Mouse (Mus musculus) c-Kit-negative CD71-positive TER-119-positive erythroid progenitor cells, embryonic 14.5 days (primary cell): Measurements from ENCODE around the gene Cnfn.

Source experiments
- DNase-seq: peaks from one replicate; pipeline ENCODE4 v3.0.0-alpha.2; 2013; ENCODE audit warnings: low read depth, low spot score

Cnfn gene

GRCm38 (mm10) chr7:25390054-25390770 is 20.7 kb upstream of the Cnfn start:
- DNase-seq = peak; percentile 37

DNA sequence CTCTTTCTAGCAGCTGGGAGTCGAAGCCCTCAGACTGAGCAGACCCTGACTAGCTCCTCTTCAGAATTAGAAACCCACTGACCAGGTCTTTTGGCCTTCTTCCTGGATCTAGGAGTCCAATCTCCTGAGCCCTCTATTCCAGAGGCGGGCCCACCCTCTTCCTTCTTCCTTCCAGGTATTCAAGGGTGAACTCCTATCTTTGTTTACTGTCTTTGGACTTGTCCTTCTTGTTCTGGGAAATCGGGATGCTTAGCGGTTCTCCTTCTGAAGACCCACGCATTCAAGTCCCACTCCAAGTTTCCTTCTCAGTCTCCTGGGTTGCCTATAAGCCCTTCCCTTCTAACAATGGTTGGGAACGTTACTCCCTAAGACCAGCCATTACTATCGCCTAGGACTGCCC is 19.4 kb upstream of the Cnfn start:
- no peak for DNase-seq

GRCm38 (mm10) chr7:25387811-25388440 is 18.4 kb upstream of the Cnfn start:
- DNase-seq = no peak

DNA sequence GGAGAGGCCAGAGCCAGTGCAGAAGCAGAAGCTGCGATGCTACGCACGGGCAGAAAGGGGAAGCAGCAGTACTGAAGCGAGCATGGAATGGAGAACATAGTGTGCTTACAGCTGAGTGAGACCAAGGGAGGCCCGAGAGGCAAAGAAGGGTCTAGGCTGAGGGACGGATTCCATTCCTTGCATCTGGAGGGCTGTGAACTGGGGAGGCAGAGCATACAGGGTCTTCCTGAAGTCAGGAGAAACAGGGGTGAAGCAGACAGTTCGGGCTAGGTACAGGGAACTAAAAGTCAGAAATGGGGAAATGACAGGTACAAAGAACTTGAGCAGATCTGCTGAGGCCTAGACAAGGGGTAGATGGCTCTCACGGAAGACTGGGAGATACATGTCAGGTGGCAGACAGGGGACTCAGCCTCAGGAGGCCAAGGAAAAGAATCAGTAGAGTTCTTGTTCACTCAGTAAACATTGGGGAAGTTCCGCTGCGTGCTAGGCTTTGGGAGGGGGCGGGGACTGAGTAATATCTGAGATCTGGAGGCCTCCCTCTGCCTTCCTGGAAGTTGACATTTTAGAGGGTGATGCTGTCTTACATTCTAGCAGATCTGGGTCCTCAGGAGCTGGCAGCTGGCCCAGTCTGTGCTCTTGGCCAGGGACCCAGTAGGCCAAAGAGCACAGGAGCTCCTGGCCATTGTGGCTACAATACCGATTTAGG is 16.5 kb upstream of the Cnfn start:
- no peak for DNase-seq

DNA sequence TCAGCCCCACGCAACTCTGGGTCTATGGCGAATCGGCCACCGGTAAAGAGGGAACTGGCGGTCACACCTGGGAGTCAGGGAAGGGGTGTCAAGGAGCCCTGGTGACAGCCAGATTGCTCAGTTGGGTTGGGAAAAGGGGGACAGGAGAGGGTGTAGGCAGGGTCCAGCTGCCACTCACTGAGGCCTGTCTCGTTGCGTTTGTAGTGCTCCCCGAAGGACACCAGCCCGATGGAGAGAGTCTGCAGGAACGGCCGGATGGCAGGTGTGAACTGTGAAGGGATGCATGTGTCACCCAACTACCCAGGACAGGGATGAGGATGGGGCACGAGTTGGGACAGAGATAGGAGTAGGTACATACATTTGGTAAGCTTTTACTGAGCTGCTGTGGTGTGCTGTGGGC is 15.7 kb upstream of the Cnfn start:
- DNase-seq = no peak

DNA sequence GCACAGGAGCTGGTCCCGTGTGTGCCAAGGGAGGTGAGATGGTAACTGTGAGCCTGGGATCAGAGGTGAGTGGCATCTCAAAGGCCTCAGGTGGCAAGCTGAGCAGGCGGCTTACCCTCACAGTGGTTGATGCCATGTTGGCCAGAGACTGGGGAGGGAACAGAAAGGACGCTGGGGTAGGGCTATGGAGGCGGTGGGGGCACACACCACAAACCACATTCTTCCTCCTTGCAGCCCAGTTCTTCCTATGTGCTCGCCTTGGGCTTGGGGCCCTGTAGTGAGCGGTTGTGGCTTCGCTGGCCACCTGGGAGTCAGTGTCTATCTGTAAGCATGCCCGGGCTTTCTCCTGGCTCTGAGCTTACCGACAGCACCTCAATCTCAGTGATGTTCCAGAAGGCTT is 15.3 kb upstream of the Cnfn start:
- DNase-seq = no peak

DNA sequence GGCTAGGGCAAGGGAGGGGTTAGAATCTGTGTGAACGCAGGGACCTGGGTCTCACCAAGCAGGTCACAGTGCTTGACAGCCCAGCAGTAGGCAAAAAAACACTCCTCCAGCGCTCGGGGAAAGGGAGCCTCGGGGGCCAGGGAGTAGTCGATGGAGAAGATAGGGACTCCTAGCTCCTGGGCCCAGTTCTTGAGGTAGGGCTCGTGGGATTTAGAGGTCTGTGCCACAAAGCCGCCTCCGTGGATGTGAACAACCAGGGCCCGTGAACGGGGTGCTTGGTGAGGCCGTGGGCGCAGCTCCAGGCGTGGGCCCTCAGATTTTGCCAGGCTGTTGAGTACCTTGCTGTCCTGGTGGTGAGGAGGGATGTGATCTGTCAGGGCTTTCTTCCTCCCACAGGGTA is 14.8 kb upstream of the Cnfn start:
- DNase-seq = no peak

DNA sequence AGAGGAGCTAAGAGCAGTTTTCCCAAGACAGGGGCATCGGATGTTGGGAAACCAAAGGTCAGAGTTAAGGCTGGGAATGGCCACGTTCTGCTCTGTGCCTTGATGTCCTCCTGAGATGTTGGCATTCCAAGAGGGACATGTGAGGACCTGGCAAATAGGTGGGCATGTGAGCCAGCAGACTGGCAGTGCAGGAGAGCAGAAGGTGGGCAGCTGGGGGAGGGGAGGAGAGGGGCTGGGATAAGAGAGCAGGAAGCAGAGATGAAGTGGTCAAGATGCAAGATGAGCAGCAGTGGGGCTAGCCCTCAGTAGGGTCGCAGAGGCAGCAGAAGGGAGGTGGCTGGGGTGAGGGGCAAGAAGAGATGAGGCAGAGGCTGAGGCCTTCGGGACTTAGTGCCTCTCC is 14.4 kb upstream of the Cnfn start:
- no peak for DNase-seq

GRCm38 (mm10) chr7:25383385-25383784 is 13.9 kb upstream of the Cnfn start:
- no peak for DNase-seq

- DNase-seq = no peak
Measured at GRCm38 (mm10) chr7:25382541-25382940, 13.0 kb upstream of the Cnfn start.

DNA sequence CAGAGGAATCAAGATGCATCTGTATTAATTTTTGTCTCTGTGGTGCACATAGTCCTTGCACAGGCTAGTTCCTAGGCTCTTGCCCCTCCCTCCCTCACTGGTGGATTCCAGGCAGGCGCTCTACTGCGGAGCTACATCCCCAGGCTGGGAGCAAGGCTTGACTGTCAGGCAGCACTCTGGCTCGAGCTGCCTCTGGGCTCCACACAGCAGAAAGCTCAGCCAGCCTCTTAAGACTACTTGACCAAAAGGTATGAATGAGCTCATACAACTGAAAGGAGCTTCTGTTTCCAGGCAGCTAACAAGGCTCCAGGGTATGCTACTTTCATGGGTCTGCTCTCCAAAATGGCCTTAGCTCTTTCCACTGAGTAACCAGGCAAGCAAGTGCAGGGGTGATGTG is 11.8 kb upstream of the Cnfn start:
- no peak for DNase-seq

DNA sequence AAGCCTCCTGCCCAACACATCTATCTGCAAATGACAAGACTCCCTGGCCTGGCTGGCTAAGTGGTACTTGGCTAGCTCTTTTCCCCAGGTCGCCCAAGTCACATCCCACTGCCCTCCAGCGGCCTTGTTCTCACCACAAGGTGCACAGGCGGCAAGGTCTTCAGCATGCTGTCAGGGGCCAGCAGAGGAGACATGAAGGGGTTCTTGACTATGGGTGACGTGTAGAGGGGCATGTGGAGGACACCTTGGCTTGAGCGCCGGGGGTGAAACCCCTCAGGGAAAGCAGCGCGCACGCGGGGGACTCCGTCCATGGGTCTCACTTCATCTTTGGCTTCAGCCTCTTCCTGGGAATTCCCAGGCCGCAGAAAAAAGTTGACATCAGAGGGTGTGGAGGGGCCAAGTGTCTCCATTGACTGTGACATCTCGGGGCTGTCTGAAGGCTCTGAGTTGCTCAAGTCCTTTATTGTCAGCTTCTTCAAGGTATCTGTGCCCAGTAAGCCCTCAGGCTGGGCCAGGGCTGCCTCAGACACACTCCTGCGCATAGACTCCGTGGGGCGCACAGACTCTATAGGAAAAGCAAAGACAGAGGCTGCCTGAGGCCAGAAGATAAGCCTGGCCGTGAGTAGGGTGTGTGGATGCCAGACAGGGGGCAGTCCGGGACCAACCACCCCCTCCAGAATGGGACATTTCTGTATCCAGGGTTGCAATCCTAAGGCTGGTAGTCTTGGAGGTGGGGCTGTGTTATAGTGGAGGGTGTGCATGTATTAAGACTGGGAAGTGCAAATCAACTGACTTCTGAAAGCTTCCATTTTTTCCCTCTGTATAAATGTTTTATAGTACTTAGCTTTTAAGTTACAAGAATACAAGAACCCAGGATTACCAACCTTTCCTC is 11.1 kb upstream of the Cnfn start:
- DNase-seq = no peak

DNA sequence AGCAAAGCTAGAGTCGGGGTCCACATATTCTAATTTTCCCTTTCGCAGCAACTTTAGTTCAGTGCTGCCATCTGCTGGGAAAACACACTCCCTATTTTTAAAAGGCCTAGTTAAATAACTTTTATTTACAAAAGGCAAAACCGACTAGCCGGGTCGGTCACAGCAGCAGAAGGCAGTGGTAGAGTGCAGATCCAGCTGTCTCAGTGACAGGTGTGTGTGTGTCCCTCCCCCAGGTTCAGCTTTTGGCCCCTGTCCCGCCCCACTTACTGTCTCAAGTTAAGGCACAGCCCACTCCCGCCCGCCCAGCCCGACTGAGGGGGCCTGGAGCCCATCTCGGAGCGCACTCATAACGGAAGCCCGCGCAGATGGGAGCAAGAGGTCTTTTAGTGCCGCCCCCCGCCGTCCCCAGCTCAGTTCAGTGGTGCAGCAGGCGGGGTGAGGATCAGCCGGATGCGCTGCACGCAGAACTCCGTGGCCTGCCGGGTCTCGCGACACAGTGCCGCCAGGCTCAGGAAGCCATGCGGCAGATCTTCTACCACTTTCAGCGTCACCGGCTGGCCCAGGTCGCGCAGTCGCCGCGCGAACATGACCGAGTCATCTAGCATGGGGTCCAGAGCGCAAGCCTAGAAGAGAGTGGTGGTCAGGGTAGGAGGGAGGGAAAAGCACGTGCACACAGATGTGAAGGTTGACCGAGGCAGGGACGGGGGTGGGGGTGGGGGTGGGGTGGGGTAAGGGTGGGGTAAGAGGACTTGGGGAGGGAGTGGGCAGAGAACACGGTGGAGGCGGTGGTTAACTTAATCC is 10.2 kb upstream of the Cnfn start:
- no peak for DNase-seq

DNA sequence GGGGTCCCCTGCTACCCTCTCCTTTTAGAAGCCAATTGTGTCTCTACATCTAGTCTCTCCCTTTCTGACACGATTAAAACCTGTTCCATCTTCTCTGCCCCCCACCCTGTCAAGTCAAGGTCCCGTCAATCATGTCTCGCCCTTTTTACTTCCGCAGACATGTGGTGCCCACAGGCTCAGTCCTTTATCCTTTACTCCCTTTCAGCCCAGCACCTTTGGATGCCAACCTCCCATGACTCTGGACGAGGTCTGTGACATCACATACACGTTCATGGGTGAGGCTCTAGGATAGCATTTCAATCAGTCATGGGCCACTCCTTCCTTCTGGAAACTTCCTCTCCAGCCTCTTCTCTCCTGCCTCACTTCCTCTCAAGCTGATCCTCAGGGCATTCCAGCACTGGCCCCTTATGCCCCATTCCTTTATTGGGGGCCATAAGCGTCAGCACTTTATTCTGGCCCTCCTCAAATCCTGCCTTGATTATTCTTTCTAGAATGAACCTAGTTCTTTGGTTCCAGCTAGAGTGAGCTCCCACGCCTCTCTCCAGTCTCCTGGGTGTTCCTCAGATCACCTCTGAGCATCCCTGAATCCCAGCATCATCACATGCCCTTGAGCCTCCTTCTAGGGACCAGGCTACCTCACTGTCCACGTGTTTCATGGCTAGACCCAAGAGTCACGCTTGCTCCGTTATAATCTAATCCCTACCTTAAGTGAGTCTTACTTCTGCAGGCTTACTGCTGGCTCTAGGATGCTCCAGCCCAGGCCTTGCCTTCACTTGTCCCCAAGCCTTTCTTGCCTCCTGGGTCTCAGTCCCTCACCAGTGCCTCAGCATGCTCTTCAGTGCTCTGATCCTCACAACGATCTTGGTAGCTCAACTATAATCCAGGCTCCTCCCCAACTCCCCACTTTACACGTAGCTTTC is 8.9 kb upstream of the Cnfn start:
- no peak for DNase-seq

DNA sequence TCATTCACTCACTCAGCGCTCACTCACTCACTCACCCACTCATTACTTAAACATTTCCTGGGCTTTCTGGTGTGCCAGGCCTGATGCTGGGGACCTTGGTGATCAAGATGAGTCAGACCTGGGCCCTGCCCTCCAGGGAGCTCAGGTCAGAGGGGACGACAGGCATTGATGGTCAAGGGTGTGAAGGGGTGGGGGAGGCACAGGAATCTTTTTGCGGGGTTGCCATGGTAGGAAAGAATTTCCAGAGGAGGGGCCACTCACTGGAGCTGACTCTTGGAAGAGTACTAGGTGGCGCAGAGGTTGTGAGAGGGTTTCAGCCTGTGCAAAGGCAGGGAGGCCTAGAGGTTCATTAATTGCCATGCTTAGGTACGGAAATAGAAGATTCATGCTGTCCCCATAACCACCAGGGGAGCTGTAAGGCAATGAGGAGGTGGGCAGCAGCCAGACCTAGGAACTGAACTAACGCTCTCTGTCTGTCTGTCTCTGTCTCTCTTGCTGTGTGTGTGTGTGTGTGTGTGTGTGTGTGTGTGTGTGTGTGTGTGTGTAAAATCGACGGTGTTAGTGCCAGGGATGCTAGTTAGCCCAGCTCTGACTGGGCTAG is 7.7 kb upstream of the Cnfn start:
- no peak for DNase-seq

DNA sequence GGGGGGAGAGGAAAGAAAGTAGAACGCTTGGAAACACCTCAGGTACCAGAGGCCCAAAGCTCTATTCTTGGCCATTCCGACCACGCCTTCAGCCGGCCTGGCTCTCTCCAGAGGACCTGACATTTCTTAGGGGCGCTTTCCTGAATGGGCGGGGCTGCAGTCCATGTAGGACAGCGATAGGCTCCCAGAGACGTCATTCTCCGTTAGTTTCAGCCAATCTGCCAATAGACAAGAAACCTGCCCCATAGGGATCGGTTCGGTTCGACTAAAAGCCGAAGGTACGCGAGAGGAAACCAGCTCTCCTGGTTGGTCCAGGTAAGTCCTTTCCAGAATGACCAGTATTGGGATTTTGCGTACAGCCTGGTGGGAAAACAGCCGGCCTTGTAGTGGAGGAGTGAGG is 7.0 kb upstream of the Cnfn start:
- peak; percentile 28 for DNase-seq

DNA sequence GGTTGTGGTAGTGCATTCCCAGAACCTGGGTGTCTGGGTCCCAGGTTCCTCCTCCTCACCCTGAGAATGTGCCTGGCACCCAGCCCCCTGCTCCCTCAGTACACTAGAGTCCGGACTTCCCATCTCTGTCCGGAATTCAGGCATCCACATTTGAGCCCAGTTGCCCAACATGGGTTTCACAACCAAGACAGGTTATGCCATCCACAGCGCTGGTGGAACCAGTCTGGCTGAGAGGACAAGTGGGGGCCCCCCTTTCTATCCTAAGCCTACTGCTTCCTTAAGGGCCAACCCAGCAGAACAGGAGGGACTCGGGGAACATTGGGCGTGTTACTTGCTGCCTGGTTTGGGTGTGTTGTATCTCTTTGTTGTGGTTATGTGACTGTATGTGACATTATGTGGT is 2.9 kb upstream of the Cnfn start:
- DNase-seq = no peak

GRCm38 (mm10) chr7:25368333-25368732 is 1.2 kb downstream of the Cnfn start:
- no peak for DNase-seq

DNA sequence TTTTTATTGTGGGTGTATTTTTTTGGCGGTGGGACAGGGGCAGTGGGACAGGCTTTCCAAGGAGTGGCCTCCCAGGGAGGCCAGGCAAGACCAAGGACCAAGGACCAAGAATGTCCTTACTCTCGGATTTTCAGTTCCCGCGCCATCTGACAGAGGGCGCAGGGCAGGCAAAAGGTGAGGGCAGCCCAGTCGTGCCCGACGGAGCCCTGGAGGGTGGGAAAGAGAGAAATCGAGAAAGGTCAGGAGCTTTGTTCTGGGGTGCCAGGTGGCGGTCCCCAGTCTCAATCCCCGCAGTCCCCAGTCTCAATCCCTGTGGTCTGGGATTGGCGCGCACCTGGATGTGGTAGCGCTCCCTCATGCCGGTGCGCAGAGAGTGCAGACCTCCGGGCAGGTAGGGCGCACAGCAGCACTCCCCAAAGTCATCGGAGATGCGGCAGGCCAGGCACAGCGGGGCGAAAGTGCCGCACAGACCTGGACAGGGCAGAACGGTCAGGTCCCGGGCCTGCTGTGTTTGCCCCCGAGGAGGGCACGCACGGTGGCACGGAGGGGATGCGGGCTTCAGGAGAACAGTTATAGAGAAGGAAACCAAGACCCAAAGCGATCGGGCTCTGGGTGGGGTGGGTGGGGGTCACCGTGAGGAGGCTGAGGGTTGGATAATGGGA is 1.8 kb downstream of the Cnfn start:
- DNase-seq = no peak
